Mouse (Mus musculus): Measurements from ENCODE around the gene Ros1.

Gene Ros1

DNA sequence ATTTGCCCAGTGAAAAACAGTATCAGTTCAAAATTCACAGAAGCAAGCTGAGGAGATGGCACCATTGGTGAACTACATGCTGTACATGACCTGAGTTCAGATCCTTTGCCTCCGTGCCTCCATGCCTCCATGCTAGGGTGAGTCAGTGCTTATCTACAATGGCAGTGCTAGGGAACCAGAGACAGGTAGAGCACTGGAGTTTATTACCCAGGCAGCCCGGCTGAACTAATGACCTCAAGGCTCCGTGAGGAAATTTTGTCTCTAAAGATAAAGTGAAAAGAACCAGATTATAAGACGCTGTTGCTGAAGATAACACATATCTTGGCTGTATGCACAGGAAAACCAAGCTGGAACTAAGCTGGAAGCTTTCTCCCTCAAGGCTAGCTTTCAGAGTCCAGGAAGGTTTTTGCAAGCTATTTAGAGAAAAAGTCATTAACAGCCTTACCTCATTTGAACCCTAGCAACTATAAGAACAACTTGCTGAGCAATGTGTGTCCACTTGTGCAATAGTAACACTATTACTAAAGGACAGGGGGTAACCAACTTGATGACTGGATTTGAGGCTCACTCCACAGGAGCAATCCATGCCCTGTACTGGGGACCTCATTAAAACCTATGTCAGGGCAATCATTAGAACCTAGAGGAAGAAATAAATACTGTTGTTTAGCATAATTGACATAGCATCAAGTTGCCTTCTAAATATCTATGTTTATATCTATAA lies 61.5 kb downstream of the Ros1 start:
- DNase-seq = no peak

DNA sequence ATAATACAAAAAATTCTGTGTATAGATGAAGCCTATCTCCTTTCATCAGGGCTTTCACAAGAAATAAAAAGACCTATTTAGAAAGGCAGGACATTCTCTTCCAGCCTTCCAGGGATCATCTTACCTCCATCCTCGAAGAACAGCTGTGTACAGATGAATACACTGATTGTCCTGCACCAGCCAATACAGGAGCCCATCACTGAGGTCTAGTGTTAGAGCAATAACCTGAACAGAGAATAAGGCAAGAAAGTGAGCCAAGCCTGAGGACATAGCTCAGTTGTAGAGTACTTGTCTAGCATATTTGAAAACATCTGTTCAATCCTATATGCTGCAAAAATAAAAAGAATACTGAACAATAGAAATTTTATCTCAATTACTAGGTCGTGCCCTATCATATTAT lies 64.3 kb downstream of the Ros1 start:
- no peak for DNase-seq

DNA sequence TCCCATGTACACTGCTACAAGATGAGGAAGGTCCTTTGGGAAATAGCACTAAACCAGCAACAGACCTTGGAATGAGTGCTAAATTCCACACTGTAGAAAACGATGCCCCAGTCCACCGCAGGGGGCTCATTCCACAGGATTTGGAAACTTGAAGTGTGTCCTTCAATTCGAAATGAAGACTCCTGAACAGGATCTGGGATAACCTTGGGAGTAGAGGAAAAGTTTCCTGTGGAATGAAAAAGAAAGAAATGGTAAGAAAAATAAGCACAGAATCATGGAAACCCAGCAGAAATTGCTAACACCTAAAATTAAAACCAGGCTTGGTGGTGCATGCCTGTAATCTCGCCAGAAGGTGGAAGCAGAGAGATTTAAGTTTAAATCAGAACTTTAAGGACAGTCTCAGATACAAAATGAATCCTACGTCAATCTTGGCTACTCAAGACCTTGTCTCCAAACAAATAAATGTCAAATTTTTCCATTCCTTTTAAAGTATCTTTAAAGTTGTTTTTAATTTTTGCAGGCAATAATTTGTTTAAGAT lies 66.1 kb downstream of the Ros1 start:
- DNase-seq = peak; percentile 8

DNA sequence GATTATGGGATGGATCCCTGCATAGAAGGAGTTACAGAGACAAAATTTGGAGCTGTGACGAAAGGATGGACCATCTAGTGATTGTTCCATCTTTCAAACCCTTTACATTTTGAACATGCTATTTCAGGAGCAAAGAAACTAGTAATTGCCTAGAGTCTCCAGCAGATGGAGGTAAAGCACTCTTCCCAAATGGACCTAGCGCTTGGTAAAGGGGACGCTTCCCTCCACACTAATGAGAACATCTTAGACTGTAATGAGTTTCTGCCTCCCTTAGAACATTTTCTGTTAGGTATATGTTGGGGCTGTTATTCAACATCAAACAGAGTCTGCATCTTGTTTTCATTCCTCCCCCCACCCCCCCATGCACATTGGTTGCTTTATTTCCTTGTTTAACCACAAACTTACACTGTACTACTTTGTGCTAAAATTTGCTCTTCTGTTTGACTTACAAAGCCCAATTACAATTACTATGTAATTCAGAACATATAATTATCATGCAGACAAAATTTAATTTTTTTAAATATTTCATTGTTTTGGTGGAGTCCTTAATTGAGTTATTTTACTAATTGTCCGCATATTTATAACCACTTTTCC lies 88.8 kb downstream of the Ros1 start:
- peak; percentile 40 for DNase-seq

DNA sequence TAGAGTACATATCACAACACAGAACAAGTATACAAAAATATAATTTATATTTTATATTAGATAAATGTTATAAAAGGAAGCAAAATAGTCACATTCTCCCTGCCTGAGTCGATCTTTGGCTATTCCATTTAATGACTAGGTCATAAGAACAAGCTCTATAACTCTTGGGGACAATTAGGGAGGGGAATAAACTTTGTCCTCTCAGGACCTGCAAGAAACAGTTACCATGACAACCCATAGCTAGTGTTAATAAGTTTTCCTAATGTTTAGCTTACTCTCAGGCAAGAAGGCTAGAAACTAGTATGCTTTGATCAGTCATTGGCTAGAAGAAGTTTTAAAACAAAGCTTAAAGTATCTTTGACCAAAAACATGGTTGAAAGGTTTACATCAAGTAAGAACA lies 93.8 kb downstream of the Ros1 start:
- peak; percentile 6 for DNase-seq

DNA sequence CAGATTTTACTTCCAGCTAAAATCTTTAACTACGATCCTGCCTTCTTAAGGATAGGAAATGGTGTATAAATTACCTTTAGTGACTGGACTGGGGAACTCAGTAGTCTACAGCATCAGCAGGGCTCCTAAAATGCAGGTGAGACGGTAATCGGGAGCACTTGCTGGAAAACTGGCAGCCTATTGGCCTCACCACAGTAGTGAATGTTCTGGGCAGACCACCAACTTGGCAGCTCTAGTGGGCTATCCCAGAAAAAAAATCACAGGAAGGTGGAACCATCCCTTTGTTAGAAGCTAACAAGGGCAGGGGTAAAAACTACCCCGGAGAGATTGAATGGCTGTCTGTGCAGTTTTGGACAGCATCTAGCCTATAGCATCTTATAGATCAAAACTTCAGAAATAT lies 102.9 kb downstream of the Ros1 start:
- no peak for DNase-seq

DNA sequence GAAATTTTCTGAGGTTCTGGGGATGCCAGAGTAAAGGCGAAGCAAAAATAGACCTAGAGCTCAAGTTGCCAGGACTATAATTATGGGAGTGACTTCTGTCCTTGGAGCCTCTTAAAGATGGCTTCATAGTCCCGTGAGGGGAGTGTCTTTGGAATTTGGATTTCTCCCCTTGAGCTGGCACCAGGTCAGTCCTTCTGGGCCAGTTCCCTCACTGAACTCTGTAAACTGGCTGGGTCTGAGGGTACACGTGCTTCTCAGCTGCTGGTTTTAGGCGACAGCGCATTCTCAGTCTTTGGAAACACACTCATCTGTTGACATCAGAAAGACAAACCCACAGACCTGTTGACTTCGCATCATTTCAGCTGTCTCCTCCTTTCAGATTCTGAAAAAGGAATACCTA lies 108.4 kb downstream of the Ros1 start:
- no peak for DNase-seq

DNA sequence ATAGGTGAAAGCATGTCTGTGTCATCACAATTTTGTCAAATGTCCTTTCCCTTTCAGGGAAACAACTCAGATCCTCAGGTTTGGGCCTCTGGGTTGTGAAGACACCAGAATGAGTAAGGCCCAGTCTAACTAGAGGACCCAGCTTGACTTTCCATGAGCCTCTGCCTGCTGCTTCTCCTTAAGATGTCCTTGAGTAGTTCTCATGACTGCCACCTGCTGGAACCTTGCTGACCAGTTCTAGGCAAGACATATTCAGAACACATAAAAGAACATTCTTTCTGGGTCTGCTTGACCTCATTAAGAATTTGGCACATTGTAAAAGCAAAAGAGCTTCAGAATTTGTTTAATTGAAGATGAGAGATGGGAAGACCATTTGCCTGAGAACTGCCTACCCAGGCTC lies 122.6 kb downstream of the Ros1 start:
- peak; percentile 52 for DNase-seq

DNA sequence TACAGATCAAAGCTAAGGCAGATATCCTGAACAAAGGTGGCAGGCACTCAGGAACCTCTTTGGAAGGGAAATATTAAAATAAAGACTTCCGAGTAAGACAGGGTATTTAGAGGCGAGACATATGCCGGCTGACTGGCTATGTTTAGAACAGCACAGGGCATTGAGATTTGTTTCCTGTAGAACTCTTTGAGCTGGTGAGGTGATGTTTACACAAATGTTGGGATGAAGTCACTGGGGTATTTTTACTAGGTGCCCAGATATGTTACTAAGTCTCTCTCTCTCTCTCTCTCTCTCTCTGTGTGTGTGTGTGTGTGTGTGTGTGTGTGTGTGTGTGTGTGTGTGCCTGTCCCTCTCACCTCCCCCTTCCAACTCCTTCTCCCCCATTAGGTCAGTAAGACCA lies 146.8 kb downstream of the Ros1 start:
- DNase-seq = no peak

DNA sequence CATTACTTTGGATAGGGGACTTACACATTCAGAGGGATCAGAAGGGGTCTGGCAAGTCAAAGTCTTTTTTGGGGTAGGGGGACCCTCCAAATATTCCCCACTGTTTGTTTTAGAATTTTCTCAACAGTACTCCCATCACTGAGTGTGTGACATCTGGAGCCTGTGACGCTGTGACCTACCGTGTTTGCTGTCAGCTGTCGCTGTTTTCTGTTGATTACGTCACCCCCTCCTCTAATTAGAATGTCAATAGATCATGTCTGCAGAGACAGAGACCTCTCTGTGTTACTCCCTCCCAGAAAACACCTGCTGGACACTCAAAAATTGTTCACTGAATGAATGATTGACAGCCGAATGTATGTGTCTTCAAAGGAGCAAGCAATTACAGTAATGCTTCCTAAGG lies 152.0 kb downstream of the Ros1 start:
- DNase-seq = no peak

DNA sequence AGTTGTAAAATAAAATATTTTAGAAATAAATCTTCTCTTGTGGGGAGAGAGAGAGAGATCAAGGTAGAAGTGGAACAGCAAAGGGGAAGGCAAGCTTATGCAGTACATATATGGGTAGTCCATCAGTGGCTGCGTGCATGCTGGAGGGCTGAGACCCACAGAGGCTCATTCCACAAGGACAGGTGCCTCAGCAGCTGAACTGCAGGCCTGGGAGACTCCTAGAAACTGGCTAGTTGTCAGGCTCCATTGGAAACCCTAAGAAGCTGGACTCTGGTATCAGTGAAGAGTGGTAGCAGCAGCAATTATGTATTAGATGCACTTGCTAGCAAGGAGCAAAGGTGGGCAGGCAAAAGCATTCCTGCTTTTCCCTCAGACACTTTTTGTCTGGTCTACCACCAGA lies 155.7 kb downstream of the Ros1 start:
- DNase-seq = no peak

DNA sequence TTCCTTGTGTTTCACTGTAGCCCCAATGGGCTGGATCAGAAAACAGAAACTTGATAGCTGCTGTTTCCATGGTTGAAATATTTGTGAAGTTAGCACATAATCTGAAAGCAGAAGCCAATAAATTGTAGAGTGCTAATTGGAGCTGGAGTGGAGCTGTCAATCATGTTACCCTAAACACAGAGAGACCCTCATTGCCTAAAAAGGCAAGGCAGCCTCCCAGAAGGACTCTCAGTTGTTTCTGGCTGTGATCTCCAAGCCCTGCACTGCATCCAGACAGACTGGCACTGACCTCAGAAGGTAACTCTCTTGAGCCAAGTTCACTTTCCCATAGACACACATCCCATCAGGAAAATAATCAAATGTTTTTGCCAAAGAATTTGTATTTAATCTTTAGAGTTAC lies 161.3 kb downstream of the Ros1 start:
- DNase-seq = no peak

DNA sequence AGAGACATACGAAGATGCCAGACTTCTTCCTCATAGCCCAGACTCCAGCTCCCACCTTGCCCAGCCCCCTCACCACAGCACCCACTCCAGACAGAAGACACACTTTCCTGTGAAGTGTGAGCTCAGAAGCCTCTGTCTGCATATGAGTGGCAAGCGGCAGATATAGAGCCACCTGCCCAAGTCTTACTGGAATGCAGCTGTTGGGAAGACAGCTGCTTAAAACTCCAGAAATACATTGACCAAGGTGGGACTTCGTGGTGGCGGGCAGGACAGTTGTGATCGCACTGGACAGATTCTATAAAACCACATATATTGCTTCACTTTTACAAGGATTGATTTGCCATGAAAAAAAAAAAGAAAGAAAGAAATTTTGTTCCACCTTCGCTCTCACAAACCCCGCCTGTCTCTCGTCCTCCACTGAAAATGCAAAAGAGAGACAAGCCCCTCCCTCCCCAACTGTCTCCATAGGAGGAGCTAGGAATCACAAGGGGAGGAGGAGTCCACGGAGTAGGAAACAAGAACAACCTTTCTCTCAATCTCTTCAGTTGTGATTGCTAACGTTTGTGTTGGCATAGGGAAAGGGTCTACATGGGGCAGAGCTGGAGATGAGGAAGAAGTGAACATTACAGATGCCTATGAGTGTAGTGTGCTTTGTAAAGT lies 165.5 kb downstream of the Ros1 start:
- no peak for DNase-seq

DNA sequence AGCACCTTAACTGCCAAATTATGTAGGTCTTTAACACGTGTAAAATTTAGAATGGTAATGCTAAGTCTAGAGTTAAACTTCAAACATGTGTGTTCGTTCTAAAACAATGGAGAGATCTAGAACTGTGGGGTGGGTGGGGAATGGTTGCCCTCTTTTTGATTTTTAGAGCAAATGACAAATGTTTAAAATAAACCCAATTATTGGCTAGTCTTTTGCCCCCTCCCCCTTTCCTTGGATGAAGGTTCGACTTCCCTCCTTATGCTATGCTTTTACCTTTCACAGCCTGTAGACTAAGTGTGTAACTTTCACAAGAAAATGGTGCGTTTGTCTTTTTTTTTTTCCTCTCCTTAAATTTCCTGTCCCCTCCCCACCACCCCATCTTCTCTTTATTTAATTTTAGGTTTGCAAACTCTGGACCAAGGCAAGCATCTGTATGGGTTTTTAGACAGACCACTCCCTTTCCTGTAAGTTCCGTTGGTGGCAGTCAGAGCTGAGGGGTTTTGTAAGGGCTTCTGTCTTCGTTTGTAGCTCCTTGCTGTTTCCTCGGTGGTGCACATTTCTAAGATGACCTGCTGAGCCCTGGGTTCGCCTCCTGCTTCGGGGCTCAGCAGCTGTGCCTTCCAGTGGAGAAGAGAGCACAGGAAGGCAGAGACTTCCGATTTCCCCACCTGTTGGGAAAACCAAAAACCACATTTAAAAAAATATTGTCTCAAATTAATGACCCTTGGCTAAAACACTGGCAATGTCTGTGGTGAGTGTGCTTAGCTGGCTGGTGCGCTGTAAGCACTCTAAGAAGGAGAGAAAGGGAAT lies 166.3 kb downstream of the Ros1 start:
- no peak for DNase-seq

DNA sequence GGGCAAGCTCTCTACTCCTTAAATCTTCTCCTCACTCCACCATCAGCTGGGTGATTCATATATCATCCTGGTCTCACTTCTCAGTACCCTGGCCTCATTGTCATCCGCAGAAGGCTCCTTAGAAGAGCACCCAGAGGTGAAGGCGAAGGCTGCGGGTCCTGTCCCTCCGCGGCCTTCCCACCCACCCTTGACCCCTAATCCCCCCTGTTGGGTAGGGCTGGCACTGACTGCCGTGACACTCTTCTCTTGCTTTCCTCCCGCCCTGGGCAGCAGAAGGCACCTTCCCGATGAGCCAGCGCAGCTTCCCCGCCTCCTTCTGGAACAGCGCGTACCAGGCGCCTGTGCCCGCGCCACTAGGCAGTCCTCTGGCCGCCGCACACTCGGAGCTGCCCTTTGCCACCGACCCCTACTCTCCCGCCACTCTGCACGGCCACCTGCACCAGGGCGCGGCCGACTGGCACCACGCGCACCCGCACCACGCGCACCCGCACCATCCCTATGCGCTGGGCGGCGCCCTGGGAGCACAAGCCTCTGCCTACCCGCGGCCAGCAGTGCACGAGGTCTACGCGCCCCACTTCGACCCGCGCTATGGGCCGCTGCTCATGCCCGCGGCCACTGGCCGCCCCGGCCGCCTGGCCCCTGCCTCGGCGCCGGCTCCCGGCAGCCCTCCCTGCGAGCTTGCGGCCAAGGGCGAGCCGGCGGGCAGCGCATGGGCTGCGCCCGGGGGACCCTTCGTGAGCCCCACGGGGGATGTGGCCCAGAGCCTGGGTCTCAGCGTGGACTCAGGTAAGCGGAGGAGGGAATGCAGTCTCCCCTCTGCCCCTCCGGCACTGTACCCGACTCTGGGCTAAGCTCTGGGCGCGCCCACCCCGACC lies 167.6 kb downstream of the Ros1 start:
- DNase-seq = no peak

DNA sequence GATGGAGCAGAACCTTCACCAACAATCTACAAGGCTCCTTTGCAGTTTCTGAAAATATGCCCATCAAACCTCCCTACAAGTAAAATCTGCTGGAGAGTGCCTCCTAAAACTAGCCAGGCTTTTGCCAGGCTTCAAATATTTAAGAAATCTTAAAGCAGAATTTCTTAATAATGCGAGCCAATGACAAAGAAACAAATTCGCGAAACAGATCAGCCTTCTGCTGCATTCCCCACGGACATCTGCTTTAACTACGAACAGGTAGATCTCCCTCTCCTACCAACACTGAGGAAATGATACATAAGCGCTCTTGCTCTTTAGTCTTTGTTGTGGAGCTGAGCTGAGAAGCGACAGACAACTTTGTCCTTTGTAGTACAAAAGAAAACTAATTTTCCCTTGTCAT lies 169.2 kb downstream of the Ros1 start:
- no peak for DNase-seq

DNA sequence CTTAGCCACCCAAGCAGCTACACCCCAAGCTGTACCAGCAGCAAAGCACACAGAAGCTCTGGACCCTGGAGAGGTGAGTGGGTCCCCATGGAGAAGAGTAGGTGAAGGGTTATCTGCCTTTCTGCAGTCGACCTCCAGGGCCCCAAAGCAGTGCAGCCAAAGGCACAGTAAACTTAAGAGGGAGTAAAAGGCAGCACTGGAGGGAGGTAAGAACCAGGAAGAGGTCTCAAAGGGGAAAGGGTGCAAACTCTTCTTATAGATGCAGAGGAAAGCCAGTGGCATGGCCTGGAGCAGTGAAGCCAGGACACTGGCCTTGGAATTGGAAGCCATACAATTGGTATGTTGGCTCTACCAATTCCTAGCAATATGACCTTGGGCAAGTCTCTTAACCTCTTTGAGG lies 169.8 kb downstream of the Ros1 start:
- no peak for DNase-seq

DNA sequence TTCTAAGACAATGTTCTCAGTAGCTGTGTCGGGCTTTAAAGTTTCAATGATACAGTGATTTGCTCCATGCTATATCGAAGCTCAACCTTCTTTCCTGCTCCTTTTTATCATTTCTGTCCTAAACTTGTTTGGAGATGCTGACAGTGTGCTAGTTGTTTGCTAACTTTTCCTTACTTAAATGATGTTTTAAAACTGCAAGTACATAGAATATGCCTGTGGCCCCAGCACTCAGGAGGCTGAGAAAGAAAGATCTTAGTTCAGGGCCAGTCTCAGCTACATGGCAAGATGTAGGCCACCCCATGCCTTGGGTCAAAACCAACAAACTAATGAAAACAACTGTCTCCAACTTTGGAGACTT lies 171.0 kb downstream of the Ros1 start:
- no peak for DNase-seq

DNA sequence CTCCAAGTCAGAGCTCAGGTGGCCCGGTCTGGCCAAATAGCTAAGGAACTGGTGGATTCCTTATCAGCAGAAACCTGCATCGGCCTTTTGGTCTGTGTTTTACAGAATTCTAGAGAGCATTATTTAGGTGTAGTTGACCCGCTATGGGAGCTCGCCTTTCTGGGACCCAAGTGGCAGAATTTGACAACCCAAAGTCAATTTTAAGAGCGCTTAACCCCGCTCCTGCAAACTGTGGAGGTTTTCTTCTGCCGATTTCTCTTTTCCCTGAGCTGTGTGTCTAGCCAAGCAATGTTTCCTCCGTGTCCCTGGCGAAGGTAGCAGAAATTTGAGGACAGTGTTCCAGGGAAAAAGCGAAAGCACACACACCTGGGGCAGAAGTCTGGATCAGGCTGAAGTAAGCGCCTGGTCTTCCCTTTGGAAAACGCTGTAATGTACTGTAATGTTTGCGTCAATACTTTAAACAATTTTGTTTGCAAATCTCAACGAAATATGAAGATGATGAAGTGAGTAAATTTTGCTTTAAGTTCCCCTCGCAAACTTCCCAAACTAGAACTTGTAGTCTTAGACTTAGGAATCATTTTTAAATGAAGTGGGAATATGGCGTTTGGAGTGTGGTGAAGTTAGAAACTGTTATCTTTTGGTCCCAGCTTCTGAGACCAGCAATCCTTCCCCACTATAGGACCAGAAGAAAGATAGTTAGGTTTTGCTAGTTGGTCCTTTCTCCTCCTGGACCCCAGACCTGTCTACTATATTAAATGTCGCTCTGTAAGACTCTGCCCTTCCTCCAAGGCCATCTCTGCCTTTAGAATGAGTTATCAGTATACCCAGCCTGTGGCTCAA lies 171.6 kb downstream of the Ros1 start:
- DNase-seq = no peak

DNA sequence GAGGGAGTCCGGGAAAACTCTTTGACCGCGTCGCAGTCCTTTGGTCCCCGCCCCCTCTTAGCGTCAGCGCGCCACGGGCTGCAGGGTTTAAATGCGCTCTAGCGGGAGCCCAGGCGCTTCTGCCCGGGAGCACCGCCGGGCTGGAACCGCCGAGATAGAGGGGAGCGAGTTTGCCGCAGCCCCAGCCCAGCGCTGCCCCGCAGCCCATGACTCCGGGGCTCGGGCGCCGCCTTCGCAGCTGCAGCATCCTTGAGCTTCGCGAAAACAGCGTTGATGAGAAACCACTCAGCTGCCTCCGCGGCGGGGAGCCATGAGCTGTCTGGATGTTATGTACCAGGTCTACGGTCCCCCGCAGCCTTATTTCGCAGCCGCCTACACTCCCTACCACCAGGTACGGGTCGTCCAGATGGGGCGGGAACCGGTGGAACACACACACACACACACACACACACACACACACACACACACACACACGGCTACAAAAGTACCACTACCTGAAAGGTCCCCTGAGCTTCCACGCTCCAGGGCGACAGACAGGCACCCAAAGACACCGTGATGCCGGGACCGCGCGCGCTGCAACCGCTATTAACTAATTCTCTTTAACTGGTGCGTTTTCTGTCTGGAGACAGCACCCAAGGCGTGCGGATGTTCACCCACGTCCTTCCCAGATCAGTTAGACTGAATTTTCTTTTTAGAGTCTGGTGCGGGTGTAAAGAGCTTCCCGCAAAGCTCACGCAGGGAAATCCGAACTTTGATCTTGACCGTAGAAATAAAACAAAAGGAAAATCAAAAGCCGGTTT lies 172.4 kb downstream of the Ros1 start, which contains the start of gene Vgll2:
Gene Vgll2, plus strand, starts transcription at position 90 of the 800 bp plus-strand sequence.
- no peak for DNase-seq

All from kidney, adult 9 months (tissue).